Mouse (Mus musculus): ENCODE results near the gene Map3k4.
"Not testable (repeated sequence)": the region's sequence is repeated elsewhere in the genome, so short reads cannot be mapped to it uniquely, and the experiment has no call there.

Gene Map3k4

DNA sequence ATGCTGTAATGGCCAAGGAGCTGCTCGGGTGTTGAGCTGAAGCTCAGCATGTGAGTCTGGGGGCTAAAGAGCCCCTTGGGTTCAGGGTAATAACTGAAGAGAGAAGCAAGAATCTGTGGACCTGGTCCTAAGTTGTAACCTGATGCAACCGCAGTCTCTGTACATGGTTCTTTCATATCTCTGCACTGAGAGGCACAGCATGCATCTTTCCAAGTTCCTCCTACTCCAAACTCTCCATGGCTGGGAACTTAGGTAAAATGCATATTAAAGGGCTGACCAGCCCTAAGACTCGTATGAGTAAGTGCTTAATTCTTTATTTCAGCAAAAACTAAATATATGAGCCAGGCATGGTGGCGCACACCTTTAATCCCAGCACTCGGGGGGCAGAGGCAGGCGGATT lies 6.3 kb downstream of the Map3k4 start:
- in situ Hi-C loops (cut with MboI; ENCODE audit: low pct_unique_long_range_greater_than_20kb in 1 of 2, low sequenced_read_pairs in 2 of 2, unreplicated experiment in 1 of 2), result loop anchor here in 1 of 2 experiments (5.0 kb wide), 1 partner anchor 50 kb away; no protein-coding TSS in a partner anchor

DNA sequence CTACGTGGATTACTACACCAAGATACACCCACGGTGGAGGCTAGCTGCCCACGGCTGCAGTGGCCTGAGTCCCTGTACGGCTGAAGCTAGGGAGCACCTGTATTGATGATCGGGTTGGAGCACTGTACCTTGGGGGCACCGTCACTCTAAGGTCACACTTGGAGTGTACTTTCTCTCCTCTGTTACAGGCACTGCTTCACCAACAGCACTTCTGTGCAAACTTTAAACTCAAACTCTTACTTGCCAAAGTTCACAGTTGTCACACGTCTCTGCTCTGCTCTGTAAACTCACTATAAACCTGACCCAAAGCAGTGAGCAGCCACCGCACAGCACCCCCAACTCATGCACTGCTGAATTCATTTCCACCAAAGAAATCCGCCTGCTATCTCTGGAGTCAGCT lies 9.1 kb downstream of the Map3k4 start:
- in situ Hi-C loops (cut with MboI; ENCODE audit: low pct_unique_long_range_greater_than_20kb in 1 of 2, low sequenced_read_pairs in 2 of 2, unreplicated experiment in 1 of 2), result no loop called here

DNA sequence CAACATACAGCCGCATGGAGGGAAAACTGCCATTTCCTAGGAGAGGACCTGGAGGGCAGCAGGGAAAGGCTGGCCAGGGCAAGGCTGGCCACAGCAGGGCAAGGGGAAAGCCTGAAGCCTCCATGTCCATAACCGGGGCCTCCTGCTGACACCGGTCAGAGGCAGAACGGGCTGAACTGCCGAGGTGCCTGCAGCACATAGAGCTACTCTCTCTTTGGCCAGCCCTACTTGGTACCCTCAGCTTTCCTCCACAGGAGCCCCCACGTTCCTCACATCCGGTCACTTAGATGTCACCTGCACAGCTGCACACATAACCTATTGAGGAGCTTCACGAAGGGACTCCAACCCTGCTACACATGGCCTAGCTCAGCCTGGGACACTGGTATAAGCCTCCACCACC lies 9.5 kb downstream of the Map3k4 start:
- in situ Hi-C loops (cut with MboI; ENCODE audit: low pct_unique_long_range_greater_than_20kb in 1 of 2, low sequenced_read_pairs in 2 of 2, unreplicated experiment in 1 of 2), result no loop called here

DNA sequence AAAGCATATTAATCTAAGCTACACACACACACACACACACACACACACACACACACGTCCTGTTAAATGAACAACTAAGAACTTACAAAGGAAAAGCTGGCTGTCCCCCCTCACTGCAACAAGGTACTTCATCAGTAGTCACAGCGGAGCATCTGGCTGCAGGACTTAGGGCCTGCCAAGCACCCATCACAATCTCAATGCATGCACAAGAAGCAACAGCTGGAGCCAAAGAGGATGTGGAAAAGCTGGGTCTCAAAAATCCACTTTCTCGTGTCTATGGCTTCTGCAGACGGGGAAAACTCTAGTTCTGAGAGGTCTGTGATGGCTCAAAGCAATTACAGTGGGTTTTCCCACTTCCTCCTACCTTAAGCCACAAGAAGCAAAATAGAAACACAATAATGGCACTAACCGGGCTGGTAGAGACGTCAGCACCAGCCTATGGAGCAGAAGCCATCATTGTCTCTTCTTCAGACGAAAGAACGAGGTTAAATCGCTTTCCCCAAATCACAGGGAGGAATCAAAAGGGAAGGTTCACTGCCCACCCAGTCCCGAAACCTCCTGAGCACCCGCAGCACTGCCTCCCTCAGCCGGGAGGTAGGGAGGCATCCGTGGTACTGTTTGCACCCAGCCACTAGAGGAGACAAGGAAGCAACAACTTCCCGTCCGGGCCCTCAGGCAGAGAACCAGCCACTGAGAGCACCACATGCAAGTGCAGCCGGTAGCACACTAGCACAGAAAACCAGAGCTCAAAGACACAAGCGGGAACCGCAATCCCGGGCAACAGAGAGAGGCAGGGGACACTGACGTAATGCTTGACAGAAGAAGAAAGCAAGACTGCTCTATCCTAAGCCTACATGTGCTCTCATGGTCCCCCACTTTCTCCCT lies 11.1 kb downstream of the Map3k4 start:
- in situ Hi-C loops (cut with MboI; ENCODE audit: low pct_unique_long_range_greater_than_20kb in 1 of 2, low sequenced_read_pairs in 2 of 2, unreplicated experiment in 1 of 2), result no loop called here

DNA sequence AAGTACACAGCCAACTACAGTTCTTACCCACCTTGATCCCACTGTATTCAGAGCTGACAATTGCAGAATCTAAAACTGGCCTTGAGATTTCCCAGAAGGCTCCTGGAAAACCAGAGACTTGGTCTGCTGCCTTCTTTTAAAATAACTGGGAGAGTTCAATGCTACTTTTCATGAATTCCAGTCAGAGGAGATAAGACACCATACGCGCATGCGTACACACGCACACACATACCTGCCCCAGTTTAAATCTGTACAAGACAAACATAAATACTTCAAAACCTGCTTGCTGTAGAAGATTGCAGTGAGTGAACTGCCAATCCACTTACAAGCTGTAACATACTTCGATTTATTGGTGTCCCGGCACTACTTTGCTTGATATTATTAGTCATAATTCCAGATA lies 13.9 kb downstream of the Map3k4 start:
- in situ Hi-C loops (cut with MboI; ENCODE audit: low pct_unique_long_range_greater_than_20kb in 1 of 2, low sequenced_read_pairs in 2 of 2, unreplicated experiment in 1 of 2), result no loop called here

DNA sequence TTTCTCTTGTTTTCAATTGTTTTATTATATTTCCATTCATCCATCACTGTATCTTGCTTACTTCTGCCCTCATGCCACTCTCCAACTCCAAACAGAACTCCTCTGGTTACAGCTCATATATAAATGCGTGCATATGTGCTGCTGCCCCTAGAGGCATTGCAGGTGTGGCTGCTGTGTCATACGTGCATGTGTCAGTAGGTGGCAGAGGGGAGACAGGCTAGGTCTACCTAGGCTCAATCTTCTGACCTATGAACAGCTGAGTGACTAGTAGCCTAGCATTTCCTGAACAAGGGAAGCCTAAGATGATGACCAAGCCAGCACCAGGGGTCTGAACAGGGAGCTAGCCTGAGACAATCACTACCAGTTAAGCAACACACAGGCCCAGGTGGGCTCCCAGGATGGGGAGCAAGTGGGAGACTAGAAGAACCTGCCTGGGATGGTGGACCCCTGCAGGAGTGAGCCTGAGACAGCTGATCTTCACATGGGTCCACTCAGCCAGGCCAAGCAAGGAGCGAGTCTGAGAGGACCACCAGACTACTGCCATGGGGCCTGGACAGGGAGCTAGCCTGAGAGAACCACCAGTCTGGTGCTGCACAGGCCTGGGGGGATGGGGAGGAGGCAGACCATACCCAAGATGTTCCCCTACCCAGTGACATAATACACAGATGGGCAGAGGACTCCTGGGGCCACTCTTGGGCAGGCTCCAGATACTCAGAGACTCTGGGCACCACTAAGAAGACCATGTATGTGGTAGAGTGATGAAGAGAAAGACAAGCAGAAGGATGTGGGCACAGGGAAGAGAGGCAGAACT lies 17.5 kb downstream of the Map3k4 start:
- in situ Hi-C loops (cut with MboI; ENCODE audit: low pct_unique_long_range_greater_than_20kb in 1 of 2, low sequenced_read_pairs in 2 of 2, unreplicated experiment in 1 of 2), result no loop called here

DNA sequence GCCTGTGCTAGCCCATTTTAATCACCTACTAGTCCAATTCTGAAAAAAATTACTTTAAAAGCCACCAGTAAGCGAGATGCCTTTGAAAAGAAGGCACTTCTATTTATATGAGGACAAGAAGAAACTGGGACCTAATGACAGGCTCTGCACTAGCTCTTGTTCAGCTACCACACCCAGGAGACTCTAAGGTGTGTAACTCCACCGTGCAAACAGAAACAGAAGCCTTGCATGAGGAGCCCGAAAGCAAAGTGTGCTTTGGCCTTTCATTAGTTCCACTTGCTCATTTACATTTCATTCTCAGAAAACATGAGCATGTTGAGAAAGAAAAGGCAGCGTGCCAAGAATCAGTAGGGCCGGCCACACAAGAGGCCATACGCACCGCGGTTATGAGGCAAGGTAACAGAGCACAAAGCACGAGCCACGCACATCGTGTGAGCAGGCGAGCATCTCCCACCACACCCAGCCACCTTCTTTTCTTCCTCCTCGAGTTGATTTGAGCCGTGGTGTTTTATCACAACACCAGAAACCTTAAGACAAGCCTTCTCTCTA lies 18.4 kb downstream of the Map3k4 start:
- in situ Hi-C loops (cut with MboI; ENCODE audit: low pct_unique_long_range_greater_than_20kb in 1 of 2, low sequenced_read_pairs in 2 of 2, unreplicated experiment in 1 of 2), result no loop called here

DNA sequence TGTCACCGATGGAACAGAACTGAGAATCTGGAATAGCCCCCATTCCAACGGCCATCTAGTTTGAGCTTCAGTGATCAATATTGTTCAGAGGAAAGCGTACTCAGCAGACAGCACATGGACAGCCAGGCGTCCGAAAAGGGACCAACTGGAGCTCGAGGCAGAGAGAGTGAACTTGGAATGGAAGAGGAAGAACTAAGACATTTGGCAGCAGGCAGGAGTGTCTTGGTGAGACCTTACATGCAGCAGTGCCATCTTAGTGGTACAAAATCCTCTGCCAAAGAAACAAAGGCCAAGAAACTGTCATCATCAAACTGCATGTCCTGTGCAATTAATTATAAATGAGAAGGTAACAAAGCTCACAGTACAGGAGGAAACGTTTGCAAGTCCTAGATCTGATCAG lies 19.2 kb downstream of the Map3k4 start:
- in situ Hi-C loops (cut with MboI; ENCODE audit: low pct_unique_long_range_greater_than_20kb in 1 of 2, low sequenced_read_pairs in 2 of 2, unreplicated experiment in 1 of 2), result no loop called here

DNA sequence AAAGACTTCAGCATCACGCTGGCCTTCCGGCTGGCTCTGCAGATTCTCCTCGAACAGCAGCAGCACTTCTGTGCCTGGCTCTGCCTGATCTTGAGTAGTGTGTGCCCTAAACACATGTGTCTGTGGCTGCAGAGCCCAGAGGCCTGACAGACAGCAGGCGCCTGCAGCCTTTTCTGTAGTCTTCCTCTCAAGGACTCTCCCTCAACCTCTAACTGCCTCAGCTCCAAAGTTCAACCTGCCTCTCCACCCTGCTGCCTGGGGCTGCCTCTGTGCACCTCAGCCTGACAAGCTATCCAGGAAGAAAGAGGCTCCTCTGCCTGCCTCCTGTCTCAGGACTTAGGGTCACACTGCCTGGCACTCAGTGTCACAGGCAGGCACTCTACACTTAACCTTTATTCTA lies 20.6 kb downstream of the Map3k4 start:
- in situ Hi-C loops (cut with MboI; ENCODE audit: low pct_unique_long_range_greater_than_20kb in 1 of 2, low sequenced_read_pairs in 2 of 2, unreplicated experiment in 1 of 2), result no loop called here

DNA sequence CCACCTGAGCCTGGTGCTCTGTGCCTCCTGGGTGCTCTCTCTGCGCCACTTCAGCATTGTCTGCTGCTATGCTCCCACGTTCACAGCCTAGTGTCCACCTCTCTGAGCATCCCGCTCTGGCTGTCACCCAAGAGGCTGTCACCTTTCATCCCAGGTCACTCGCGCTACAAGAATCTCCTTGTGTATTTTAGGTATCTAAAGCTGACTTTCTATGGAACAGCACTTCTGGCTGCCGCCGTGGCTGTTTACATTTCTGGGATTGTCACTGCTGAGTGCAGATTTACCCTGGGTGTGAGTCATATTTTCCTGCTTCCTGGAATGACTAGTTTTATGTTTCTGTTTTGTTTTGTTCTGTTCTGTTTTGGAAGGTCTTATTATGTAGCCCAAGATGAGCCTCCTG lies 21.3 kb downstream of the Map3k4 start:
- in situ Hi-C loops (cut with MboI; ENCODE audit: low pct_unique_long_range_greater_than_20kb in 1 of 2, low sequenced_read_pairs in 2 of 2, unreplicated experiment in 1 of 2), result no loop called here

DNA sequence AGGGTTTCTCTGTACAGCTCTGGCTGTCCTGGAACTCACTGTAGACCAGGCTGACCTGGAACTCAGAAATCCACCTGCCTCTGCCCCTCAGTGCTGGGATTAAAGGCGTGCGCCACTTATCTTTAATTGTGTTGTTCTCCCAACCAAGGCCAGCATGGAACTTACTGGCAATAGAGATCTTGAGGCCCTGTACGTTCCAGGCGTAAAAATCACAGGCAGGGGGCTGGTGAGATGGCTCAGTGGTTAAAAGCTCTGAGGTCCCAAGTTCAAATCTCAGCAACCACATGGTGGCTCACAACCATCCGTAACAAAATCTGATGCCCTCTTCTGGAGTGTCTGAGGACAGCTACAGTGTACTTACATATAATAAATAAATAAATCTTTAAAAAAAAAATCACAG lies 22.7 kb downstream of the Map3k4 start:
- in situ Hi-C loops (cut with MboI; ENCODE audit: low pct_unique_long_range_greater_than_20kb in 1 of 2, low sequenced_read_pairs in 2 of 2, unreplicated experiment in 1 of 2), result not testable (repeated sequence)

DNA sequence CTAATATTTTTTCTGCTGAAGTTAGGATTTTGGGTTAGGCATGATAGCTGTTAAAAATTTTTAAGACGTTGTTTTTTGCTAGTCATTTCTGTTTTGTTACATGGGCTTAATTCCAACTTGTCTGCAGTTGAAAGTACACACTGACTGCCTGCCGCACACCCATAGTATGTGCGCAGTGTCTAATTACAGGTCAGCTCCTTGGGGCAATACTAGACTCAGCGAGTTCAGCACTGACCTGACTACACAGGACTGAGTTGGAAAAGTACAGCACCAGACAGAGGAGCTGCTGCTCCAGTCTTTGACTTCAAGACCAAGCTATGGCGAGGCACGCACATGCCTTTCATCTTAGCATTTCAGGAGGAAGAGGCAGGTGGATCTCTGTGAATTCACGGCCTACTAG lies 24.2 kb downstream of the Map3k4 start:
- in situ Hi-C loops (cut with MboI; ENCODE audit: low pct_unique_long_range_greater_than_20kb in 1 of 2, low sequenced_read_pairs in 2 of 2, unreplicated experiment in 1 of 2), result no loop called here

DNA sequence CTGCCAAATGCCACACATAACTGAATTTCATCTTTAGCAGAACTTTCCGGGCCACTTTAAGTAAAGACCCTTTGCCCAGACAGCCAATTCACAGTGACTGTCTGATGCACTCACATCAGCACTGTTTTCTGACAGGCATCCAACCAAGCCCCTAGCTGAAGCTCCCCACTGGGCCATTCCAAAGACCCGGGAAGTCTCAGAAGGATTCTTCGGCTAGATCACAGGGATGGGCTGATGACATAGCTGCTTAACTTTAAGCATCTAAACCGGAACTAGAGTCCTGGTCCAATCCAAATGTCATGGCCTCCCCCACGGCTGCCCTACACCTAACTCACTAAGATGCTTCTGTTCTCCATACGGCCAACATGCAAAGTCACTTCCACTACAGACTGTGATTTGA lies 25.0 kb downstream of the Map3k4 start:
- in situ Hi-C loops (cut with MboI; ENCODE audit: low pct_unique_long_range_greater_than_20kb in 1 of 2, low sequenced_read_pairs in 2 of 2, unreplicated experiment in 1 of 2), result no loop called here

DNA sequence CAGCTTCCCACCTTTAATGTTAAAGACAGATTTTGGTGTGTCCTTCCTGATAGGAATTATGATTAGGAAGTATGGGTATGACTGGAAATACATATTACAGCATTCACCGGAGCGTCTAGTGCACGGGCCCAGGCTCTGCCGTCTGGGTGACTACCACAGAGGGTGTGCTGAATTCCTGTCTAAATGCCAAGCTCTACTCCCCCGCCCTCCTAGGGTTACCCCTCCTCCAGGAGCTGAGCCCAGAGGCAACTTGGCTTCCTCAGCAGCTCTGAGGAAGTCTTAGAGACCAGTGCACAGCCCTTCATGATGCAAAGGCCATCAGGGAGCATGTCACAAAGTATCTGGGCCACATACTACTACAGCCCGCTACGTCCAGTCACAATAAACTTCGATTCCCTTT lies 25.7 kb downstream of the Map3k4 start:
- in situ Hi-C loops (cut with MboI; ENCODE audit: low pct_unique_long_range_greater_than_20kb in 1 of 2, low sequenced_read_pairs in 2 of 2, unreplicated experiment in 1 of 2), result no loop called here

DNA sequence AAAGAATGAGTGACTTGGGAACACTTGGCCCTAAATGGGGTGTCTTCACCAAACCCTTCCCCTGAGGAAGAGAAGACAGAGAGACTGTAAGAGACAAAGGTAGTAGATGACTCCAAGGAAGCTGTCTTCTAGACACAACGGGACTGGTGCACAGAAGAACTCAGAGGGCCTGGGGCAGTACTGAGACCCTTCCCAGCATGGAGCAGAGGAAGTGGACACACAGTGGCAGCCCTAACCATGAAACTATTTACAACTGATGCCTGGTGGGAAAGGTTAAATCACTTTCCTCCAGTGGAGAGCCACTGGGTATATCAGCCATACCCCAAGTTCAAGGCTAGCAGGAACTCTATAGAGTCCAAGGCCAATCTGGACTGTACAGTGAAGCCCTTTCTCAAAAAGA lies 26.2 kb downstream of the Map3k4 start:
- in situ Hi-C loops (cut with MboI; ENCODE audit: low pct_unique_long_range_greater_than_20kb in 1 of 2, low sequenced_read_pairs in 2 of 2, unreplicated experiment in 1 of 2), result no loop called here

DNA sequence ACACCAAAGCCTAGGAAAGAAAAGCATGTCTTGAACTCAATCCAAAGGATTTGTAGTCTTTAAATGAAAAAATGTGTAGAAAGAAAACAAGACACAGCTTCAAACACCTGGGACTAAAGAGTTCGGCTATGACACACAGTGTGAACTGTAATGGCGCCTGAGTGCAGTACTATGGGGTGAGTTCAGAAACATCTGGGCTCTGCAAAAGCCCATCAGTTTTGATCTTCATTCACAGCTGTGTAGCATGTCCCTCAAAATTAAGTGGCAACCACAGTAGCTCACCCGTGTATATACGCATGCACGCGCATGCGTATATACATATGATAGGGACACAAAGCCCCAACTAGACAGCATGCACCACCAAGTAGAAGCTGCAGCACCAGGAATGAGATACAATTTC lies 27.4 kb downstream of the Map3k4 start:
- in situ Hi-C loops (cut with MboI; ENCODE audit: low pct_unique_long_range_greater_than_20kb in 1 of 2, low sequenced_read_pairs in 2 of 2, unreplicated experiment in 1 of 2), result no loop called here

DNA sequence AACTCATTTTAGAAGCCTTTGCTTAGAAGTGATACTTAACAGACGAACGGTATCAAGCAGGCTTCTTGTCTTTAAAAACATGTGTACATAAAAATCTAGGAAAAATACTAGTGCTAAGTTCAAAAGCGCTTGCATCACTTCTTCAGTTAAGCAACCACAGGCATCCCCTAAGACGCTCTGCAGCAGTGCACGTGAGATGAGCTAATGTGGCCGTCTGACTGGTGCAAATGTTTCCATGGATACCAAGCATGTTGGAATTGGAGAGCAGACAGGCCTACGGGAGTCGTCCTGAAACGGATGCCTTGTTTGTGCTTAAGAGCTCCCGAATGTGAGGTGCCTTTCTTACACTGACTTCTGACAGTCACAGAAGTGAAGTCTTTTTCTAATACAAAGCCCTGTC lies 27.9 kb downstream of the Map3k4 start:
- in situ Hi-C loops (cut with MboI; ENCODE audit: low pct_unique_long_range_greater_than_20kb in 1 of 2, low sequenced_read_pairs in 2 of 2, unreplicated experiment in 1 of 2), result no loop called here

DNA sequence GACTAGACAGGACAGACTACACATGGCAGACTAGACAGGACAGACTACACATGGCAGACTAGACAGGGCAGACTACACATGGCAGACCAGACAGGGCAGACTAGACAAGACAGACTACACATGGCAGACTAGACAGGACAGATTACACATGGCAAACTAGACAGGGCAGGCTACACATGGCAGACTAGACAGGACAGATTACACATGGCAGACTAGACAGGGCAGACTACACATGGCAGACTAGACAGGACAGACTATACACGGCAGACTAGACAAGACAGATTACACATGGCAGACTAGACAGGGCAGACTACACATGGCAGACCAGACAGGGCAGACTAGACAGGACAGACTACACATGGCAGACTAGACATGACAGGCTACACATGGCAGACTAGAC lies 28.8 kb downstream of the Map3k4 start:
- in situ Hi-C loops (cut with MboI; ENCODE audit: low pct_unique_long_range_greater_than_20kb in 1 of 2, low sequenced_read_pairs in 2 of 2, unreplicated experiment in 1 of 2), result not testable (repeated sequence)

DNA sequence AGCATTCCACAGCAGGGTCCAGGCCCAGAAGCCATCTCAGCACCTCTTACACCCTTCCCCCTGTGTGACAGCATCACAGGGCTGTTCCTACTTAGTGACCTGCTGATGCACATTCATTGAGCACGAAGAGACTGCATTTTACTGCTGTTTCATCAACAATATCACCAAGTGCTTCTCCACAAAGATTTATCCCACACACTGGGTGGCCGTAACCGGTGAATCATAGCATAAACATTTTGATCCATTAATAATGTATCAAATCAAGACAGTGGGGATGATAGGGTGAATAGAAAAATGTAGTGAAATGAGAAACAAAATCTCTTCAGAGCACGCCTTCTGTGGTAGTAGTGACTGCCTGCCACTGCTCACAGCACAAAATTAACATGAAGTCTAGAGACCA lies 29.7 kb downstream of the Map3k4 start:
- in situ Hi-C loops (cut with MboI; ENCODE audit: low pct_unique_long_range_greater_than_20kb in 1 of 2, low sequenced_read_pairs in 2 of 2, unreplicated experiment in 1 of 2), result no loop called here

Data from mouse embryonic stem cell (cell line).